Mouse (Mus musculus): ENCODE data around the gene N4bp2l2. TPM values are rescaled to one million over a fixed set of nuclear protein-coding genes. Genes with fewer than 3 reads are reported as not detected.
"Not testable (repeated sequence)": the region's sequence is repeated elsewhere in the genome, so short reads cannot be mapped to it uniquely, and the experiment has no call there.

Gene N4bp2l2
- 19.7 and 27.5 TPM in 2 replicates for polyA plus RNA-seq (2015; fragmentation: Nextera tagmentation; extraction: Ambion mirVana)

- not testable (repeated sequence) for H3K27me3 ChIP-seq; DNase-seq; H3K9me3 ChIP-seq (replicated peaks); ATAC-seq (ENCODE audit: low read depth)
- Histone ChIP-seq H3K4me3 (replicated peaks) (peak within 1 kb of the TSS; percentile 89), H3K4me1 (replicated peaks) (peaks cover 28% of the 10 kb centered on the region), H3K4me2 (peak within 1 kb of the TSS; percentile 86), H3K27ac (peak within 1 kb of the TSS; percentile 93), H3K36me3 (peaks cover 13% of the 10 kb centered on the region), H3K9ac (peak within 1 kb of the TSS; percentile 90)
- WGBS (ENCODE audit: insufficient replicate concordance), result 88% methylated on average over 9 of the region's 9 CpGs
Measured at GRCm38 (mm10) chr5:150666133-150666739, at the start of gene N4bp2l2. Gene N4bp2l2, minus strand, starts transcription at chr5:150666183.

- H3K9ac ChIP-seq, result no peak overlapping the region
- H3K27ac ChIP-seq, result no peak overlapping the region
- no peak overlapping the region for H3K4me2 ChIP-seq
- ATAC-seq (ENCODE audit: low read depth) (no peak), DNase-seq (no peak)
- no peaks in the 10 kb centered on the region for H3K36me3 ChIP-seq
- peaks cover 34% of the 10 kb centered on the region for H3K4me1 ChIP-seq (replicated peaks)
- H3K27me3 ChIP-seq, result no peaks in the 10 kb centered on the region
- no peak overlapping the region for H3K4me3 ChIP-seq (replicated peaks)
- no peaks in the 10 kb centered on the region for H3K9me3 ChIP-seq (replicated peaks)
Measured at GRCm38 (mm10) chr5:150713431-150713830, 47.4 kb upstream of the N4bp2l2 start.

GRCm38 (mm10) chr5:150711503-150711902, 45.5 kb upstream of the N4bp2l2 start:
- DNase-seq (no peak), ATAC-seq (ENCODE audit: low read depth) (no peak)
- H3K36me3 ChIP-seq, result no peaks in the 10 kb centered on the region
- H3K9me3 ChIP-seq (replicated peaks), result no peaks in the 10 kb centered on the region
- H3K4me1 ChIP-seq (replicated peaks), result peaks cover 49% of the 10 kb centered on the region
- no peak overlapping the region for H3K9ac ChIP-seq
- no peaks in the 10 kb centered on the region for H3K27me3 ChIP-seq
- no peak overlapping the region for H3K27ac ChIP-seq
- 83% methylated on average over 4 of the region's 4 CpGs for WGBS (ENCODE audit: insufficient replicate concordance)
- no peak overlapping the region for H3K4me3 ChIP-seq (replicated peaks)
- H3K4me2 ChIP-seq, result no peak overlapping the region

- H3K36me3 ChIP-seq; H3K4me3 ChIP-seq (replicated peaks); H3K9me3 ChIP-seq (replicated peaks); H3K4me2 ChIP-seq; H3K9ac ChIP-seq; H3K27me3 ChIP-seq: not testable (repeated sequence)
- peaks cover 48% of the 10 kb centered on the region for H3K4me1 ChIP-seq (replicated peaks)
- WGBS (ENCODE audit: insufficient replicate concordance), result 31% methylated on average over 3 of the region's 3 CpGs
- ATAC-seq (ENCODE audit: low read depth) (peak; percentile 90), DNase-seq (peak; percentile 29)
- peak overlapping the region; percentile 27; the same call in 1 of the 2 replicates for H3K27ac ChIP-seq
Measured at GRCm38 (mm10) chr5:150707181-150707580, 41.2 kb upstream of the N4bp2l2 start.

GRCm38 (mm10) chr5:150706651-150707050, 40.7 kb upstream of the N4bp2l2 start:
- not testable (repeated sequence) for H3K4me2 ChIP-seq; DNase-seq; H3K36me3 ChIP-seq; H3K4me3 ChIP-seq (replicated peaks); H3K9me3 ChIP-seq (replicated peaks); ATAC-seq (ENCODE audit: low read depth); H3K9ac ChIP-seq; H3K27me3 ChIP-seq
- Histone ChIP-seq H3K4me1 (replicated peaks) (peaks cover 48% of the 10 kb centered on the region), H3K27ac (peak overlapping the region; percentile 27; the same call in 1 of the 2 replicates)
- 69% methylated on average over 1 of the region's 1 CpGs for WGBS (ENCODE audit: insufficient replicate concordance)

- 40% methylated on average over 2 of the region's 2 CpGs for WGBS (ENCODE audit: insufficient replicate concordance)
- no peak; the same call in 1 of the 2 replicates for ATAC-seq (ENCODE audit: low read depth)
Measured at GRCm38 (mm10) chr5:150702714-150703113, 36.7 kb upstream of the N4bp2l2 start.

GRCm38 (mm10) chr5:150693277-150693676, 27.3 kb upstream of the N4bp2l2 start:
- no peak for DNase-seq

More at GRCm38 (mm10) chr5:150702714-150703113, 36.7 kb upstream of the N4bp2l2 start:
- H3K4me3 ChIP-seq (replicated peaks), result no peak overlapping the region
- no peak for DNase-seq
- no peaks in the 10 kb centered on the region for H3K36me3 ChIP-seq
- H3K4me2 ChIP-seq, result no peak overlapping the region
- no peak overlapping the region for H3K27ac ChIP-seq
- no peak overlapping the region for H3K9ac ChIP-seq
- peaks cover 25% of the 10 kb centered on the region for H3K4me1 ChIP-seq (replicated peaks)
- H3K9me3 ChIP-seq (replicated peaks), result no peaks in the 10 kb centered on the region
- H3K27me3 ChIP-seq, result no peaks in the 10 kb centered on the region

GRCm38 (mm10) chr5:150690685-150691084, 24.7 kb upstream of the N4bp2l2 start:
- DNase-seq (no peak), ATAC-seq (ENCODE audit: low read depth) (no peak)
- no peaks in the 10 kb centered on the region for H3K27me3 ChIP-seq
- H3K27ac ChIP-seq, result no peak overlapping the region
- no peak overlapping the region for H3K4me2 ChIP-seq
- H3K4me1 ChIP-seq (replicated peaks), result peaks cover 4% of the 10 kb centered on the region
- H3K9me3 ChIP-seq (replicated peaks), result no peaks in the 10 kb centered on the region
- no peak overlapping the region for H3K9ac ChIP-seq
- H3K36me3 ChIP-seq, result peaks cover 6% of the 10 kb centered on the region
- H3K4me3 ChIP-seq (replicated peaks), result no peak overlapping the region

More at GRCm38 (mm10) chr5:150693277-150693676, 27.3 kb upstream of the N4bp2l2 start:
- Histone ChIP-seq H3K27ac (no peak overlapping the region), H3K9ac (no peak overlapping the region), H3K9me3 (replicated peaks) (no peaks in the 10 kb centered on the region), H3K36me3 (peaks cover 6% of the 10 kb centered on the region), H3K27me3 (no peaks in the 10 kb centered on the region), H3K4me2 (no peak overlapping the region), H3K4me3 (replicated peaks) (no peak overlapping the region), H3K4me1 (replicated peaks) (no peaks in the 10 kb centered on the region)
- no peak for ATAC-seq (ENCODE audit: low read depth)
- 83% methylated on average over 2 of the region's 2 CpGs for WGBS (ENCODE audit: insufficient replicate concordance)

- H3K9me3 ChIP-seq (replicated peaks); H3K27me3 ChIP-seq; H3K36me3 ChIP-seq; H3K27ac ChIP-seq; DNase-seq; H3K4me3 ChIP-seq (replicated peaks); H3K9ac ChIP-seq; H3K4me2 ChIP-seq: not testable (repeated sequence)
- peak; percentile 39; the same call in 1 of the 2 replicates for ATAC-seq (ENCODE audit: low read depth)
- WGBS (ENCODE audit: insufficient replicate concordance), result 75% methylated on average over 6 of the region's 6 CpGs
- H3K4me1 ChIP-seq (replicated peaks), result peaks cover 14% of the 10 kb centered on the region
Measured at GRCm38 (mm10) chr5:150682862-150683261, 16.9 kb upstream of the N4bp2l2 start.

- ATAC-seq (ENCODE audit: low read depth), result no peak
- H3K4me2 ChIP-seq, result peak overlapping the region; percentile 87
- no peaks in the 10 kb centered on the region for H3K36me3 ChIP-seq
- H3K4me3 ChIP-seq (replicated peaks), result peak overlapping the region; percentile 97
- H3K4me1 ChIP-seq (replicated peaks), result peaks cover 38% of the 10 kb centered on the region
- peak overlapping the region; percentile 98 for H3K9ac ChIP-seq
- no peaks in the 10 kb centered on the region for H3K27me3 ChIP-seq
- WGBS (ENCODE audit: insufficient replicate concordance), result 38% methylated on average over 6 of the region's 6 CpGs
- no peaks in the 10 kb centered on the region for H3K9me3 ChIP-seq (replicated peaks)
- no peak for DNase-seq
- H3K27ac ChIP-seq, result no peak overlapping the region
Measured at GRCm38 (mm10) chr5:150674866-150675265, 8.9 kb upstream of the N4bp2l2 start.

GRCm38 (mm10) chr5:150673880-150674621, 8.1 kb upstream of the N4bp2l2 start:
- H3K4me1 ChIP-seq (replicated peaks), result peaks cover 35% of the 10 kb centered on the region
- WGBS (ENCODE audit: insufficient replicate concordance), result under 1% methylated on average over 66 of the region's 91 CpGs
- peak; percentile 28 for ATAC-seq (ENCODE audit: low read depth)
- H3K27ac ChIP-seq, result peak overlapping the region; percentile 86
- H3K27me3 ChIP-seq, result peaks cover 4% of the 10 kb centered on the region; the same call in 1 of the 2 replicates
- peak overlapping the region; percentile 97 for H3K4me3 ChIP-seq (replicated peaks)
- peak overlapping the region; percentile 98 for H3K9ac ChIP-seq
- H3K4me2 ChIP-seq, result peak overlapping the region; percentile 87
- H3K36me3 ChIP-seq, result no peaks in the 10 kb centered on the region
- peak; percentile 36 for DNase-seq
- no peaks in the 10 kb centered on the region for H3K9me3 ChIP-seq (replicated peaks)

Measured in liver, embryonic 13.5 days (tissue).